15 mouse cellular contexts compared by ENCODE assay signal in genomic region chr9:54949465-54949864, GRCm38 (mm10). TPM values are rescaled to one million over a fixed set of nuclear protein-coding genes. Genes with fewer than 3 reads are reported as not detected.
"Had no signal": no experiment of that assay in that cellular context is flagged by ENCODE, and none has a peak within 500 bp of the region (broad histone marks: within the 10 kb centered on the region; RNA-seq: fewer than 3 reads in every experiment).

No protein-coding gene starts in this region.

- DNase-seq: kidney, adult 9 months; kidney, postnatal 10 days; left cerebral cortex, postnatal 4 days; liver, embryonic 13.5 days; liver, postnatal 0 days; right cerebral cortex, postnatal 25 days; thymus, postnatal 4 days had no signal

- H3K9ac ChIP-seq: liver, postnatal 0 days had no signal

- ATAC-seq: liver, postnatal 0 days had no signal

- H3K27me3 ChIP-seq: liver, embryonic 13.5 days; midbrain, embryonic 15.5 days had no signal

- H3K9me3 ChIP-seq: liver, embryonic 13.5 days; megakaryocyte, embryonic 14.5 days; midbrain, embryonic 15.5 days had no signal

- H3K27ac ChIP-seq: liver, embryonic 13.5 days had no signal

RNA-seq across cellular contexts. Expression of gene AY074887, which starts 1.3 kb away (rescaled TPM):
- total RNA-seq: layer of hippocampus, adult 2 months; left cerebral cortex, adult 18-20 months; left cerebral cortex, postnatal 10 days; left cerebral cortex, postnatal 4 days; monocyte, adult 5-6 weeks had no signal
- polyA plus RNA-seq: macrophage; small intestine, adult 2 months had no signal

RNA-seq across cellular contexts. Expression of gene Chrna5, which starts 31.2 kb away (rescaled TPM):
- total RNA-seq: monocyte, adult 5-6 weeks had no signal
- polyA plus RNA-seq: liver, postnatal 0 days; macrophage had no signal

RNA-seq across cellular contexts. Expression of gene Hykk, which starts 32.4 kb away (rescaled TPM):
- total RNA-seq: monocyte, adult 5-6 weeks had no signal
